Mouse (Mus musculus) forebrain, embryonic 15.5 days (tissue): ENCODE measurements at regions not wholly inside any gene's neighbourhood (a gene's known extent, or its start where the extent isn't known, plus 50 kb on each side); places are given as distances from the start of the nearest gene placed in this dataset.

ENCODE experiments used
- ATAC-seq: fragments of 200-750 bp; cut with Nextera tagmentation; replicated peaks from 2 replicates; pipeline ENCODE4 v1.8.0; 2017; ENCODE audit warnings: mild to moderate bottlenecking, moderate TSS enrichment, moderate library complexity
- H3K27ac ChIP-seq: fragments of 300-500 bp; sonication (generic); replicated peaks from 2 replicates; pipeline ENCODE4 v1.5.1; 2015; ENCODE audit warnings: mild to moderate bottlenecking, inconsistent platforms
- H3K27me3 ChIP-seq: fragments of 300-500 bp; sonication (generic); 2 replicates; pipeline ENCODE4 v1.6.1; 2015; ENCODE audit warnings: inconsistent platforms
- H3K36me3 ChIP-seq: fragments of 300-500 bp; sonication (generic); 2 replicates; pipeline ENCODE4 v1.6.1; 2015; ENCODE audit warnings: mild to moderate bottlenecking, inconsistent platforms
- H3K4me1 ChIP-seq: fragments of 300-500 bp; sonication (generic); 2 replicates; pipeline ENCODE4 v1.6.1; 2015; ENCODE audit warnings: inconsistent platforms
- H3K4me2 ChIP-seq: fragments of 300-500 bp; sonication (generic); replicated peaks from 2 replicates; pipeline ENCODE4 v1.6.1; 2015; ENCODE audit warnings: mild to moderate bottlenecking, inconsistent platforms
- H3K4me3 ChIP-seq: fragments of 300-500 bp; sonication (generic); 2 replicates; pipeline ENCODE4 v1.5.1; 2015; ENCODE audit warnings: mild to moderate bottlenecking, inconsistent platforms
- H3K9ac ChIP-seq: fragments of 300-500 bp; sonication (generic); replicated peaks from 2 replicates; pipeline ENCODE4 v1.6.1; 2015; ENCODE audit warnings: mild to moderate bottlenecking, inconsistent platforms
- H3K9me3 ChIP-seq: fragments of 300-500 bp; sonication (generic); 2 replicates; pipeline ENCODE4 v1.6.1; 2016; ENCODE audit warnings: inconsistent platforms
- WGBS: fragments of 180-500 bp; shearing (Covaris S2); methylation state at CpG from one replicate; pipeline ENCODE4 v1.1.7; 2015; ENCODE audit warnings: mixed read lengths; 5-methylcytosine and 5-hydroxymethylcytosine counted together

- Histone ChIP-seq H3K4me1 (no peaks in the 10 kb centered on the region), H3K4me3 (no peak overlapping the region), H3K27me3 (no peaks in the 10 kb centered on the region), H3K27ac (no peak overlapping the region), H3K9me3 (no peaks in the 10 kb centered on the region), H3K36me3 (no peaks in the 10 kb centered on the region), H3K9ac (no peak overlapping the region), H3K4me2 (no peak overlapping the region)
- no peak for ATAC-seq
- WGBS: 75% methylated on average over 3 of the region's 3 CpGs
Measured at GRCm38 (mm10) chr9:91958421-91958820, 234.3 kb upstream of the Plscr5 start.

- Histone ChIP-seq H3K4me1 (no peaks in the 10 kb centered on the region), H3K27ac (no peak overlapping the region), H3K9ac (no peak overlapping the region), H3K4me3 (no peak overlapping the region), H3K4me2 (no peak overlapping the region), H3K9me3 (no peaks in the 10 kb centered on the region), H3K36me3 (no peaks in the 10 kb centered on the region), H3K27me3 (no peaks in the 10 kb centered on the region)
- WGBS: 91% methylated on average over 3 of the region's 3 CpGs
- ATAC-seq: no peak
Measured at GRCm38 (mm10) chr9:91957061-91957460, 235.7 kb upstream of the Plscr5 start.

GRCm38 (mm10) chr9:91948746-91949145 is 244.0 kb upstream of the Plscr5 start:
- no peak overlapping the region for H3K4me2 ChIP-seq
- WGBS: 69% methylated on average over 1 of the region's 1 CpGs
- H3K27me3 ChIP-seq: no peaks in the 10 kb centered on the region
- no peak overlapping the region for H3K9ac ChIP-seq
- no peaks in the 10 kb centered on the region for H3K9me3 ChIP-seq
- H3K4me3 ChIP-seq: no peak overlapping the region
- no peak overlapping the region for H3K27ac ChIP-seq
- no peak for ATAC-seq
- H3K4me1 ChIP-seq: no peaks in the 10 kb centered on the region
- no peaks in the 10 kb centered on the region for H3K36me3 ChIP-seq

GRCm38 (mm10) chr9:91942001-91942400 is 250.7 kb upstream of the Plscr5 start:
- Histone ChIP-seq H3K4me2 (no peak overlapping the region), H3K9me3 (no peaks in the 10 kb centered on the region), H3K9ac (no peak overlapping the region), H3K36me3 (no peaks in the 10 kb centered on the region), H3K27ac (no peak overlapping the region), H3K4me3 (no peak overlapping the region), H3K27me3 (no peaks in the 10 kb centered on the region), H3K4me1 (no peaks in the 10 kb centered on the region)
- ATAC-seq: no peak
- 21% methylated on average over 1 of the region's 1 CpGs for WGBS

- Histone ChIP-seq H3K27me3 (no peaks in the 10 kb centered on the region), H3K9ac (no peak overlapping the region), H3K4me1 (no peaks in the 10 kb centered on the region), H3K27ac (no peak overlapping the region), H3K4me3 (no peak overlapping the region), H3K36me3 (no peaks in the 10 kb centered on the region), H3K4me2 (no peak overlapping the region), H3K9me3 (no peaks in the 10 kb centered on the region)
- WGBS: 37% methylated on average over 4 of the region's 4 CpGs
- no peak for ATAC-seq
Measured at GRCm38 (mm10) chr9:91938729-91939128, 254.0 kb upstream of the Plscr5 start.

- H3K4me1 ChIP-seq: no peaks in the 10 kb centered on the region
- no peak for ATAC-seq
- no peak overlapping the region for H3K27ac ChIP-seq
- H3K27me3 ChIP-seq: no peaks in the 10 kb centered on the region
- H3K4me2 ChIP-seq: no peak overlapping the region
- no peak overlapping the region for H3K4me3 ChIP-seq
- H3K9ac ChIP-seq: no peak overlapping the region
- WGBS: 76% methylated on average over 5 of the region's 5 CpGs
- H3K9me3 ChIP-seq: no peaks in the 10 kb centered on the region
- H3K36me3 ChIP-seq: no peaks in the 10 kb centered on the region
Measured at GRCm38 (mm10) chr9:91904066-91904465, 288.7 kb upstream of the Plscr5 start.

GRCm38 (mm10) chr9:91900956-91901355 is 291.8 kb upstream of the Plscr5 start:
- H3K9me3 ChIP-seq: no peaks in the 10 kb centered on the region
- no peak for ATAC-seq

GRCm38 (mm10) chr9:91876823-91877222 is 315.9 kb upstream of the Plscr5 start:
- no peak for ATAC-seq
- Histone ChIP-seq H3K27me3 (no peaks in the 10 kb centered on the region), H3K4me3 (no peak overlapping the region), H3K4me1 (no peaks in the 10 kb centered on the region), H3K9ac (no peak overlapping the region), H3K4me2 (no peak overlapping the region), H3K9me3 (no peaks in the 10 kb centered on the region), H3K27ac (no peak overlapping the region), H3K36me3 (no peaks in the 10 kb centered on the region)
- WGBS: 83% methylated on average over 1 of the region's 1 CpGs

More at GRCm38 (mm10) chr9:91900956-91901355, 291.8 kb upstream of the Plscr5 start:
- Histone ChIP-seq H3K27ac (no peak overlapping the region), H3K4me2 (no peak overlapping the region), H3K4me3 (no peak overlapping the region), H3K9ac (no peak overlapping the region), H3K36me3 (no peaks in the 10 kb centered on the region), H3K4me1 (no peaks in the 10 kb centered on the region), H3K27me3 (no peaks in the 10 kb centered on the region)

- 37% methylated on average over 3 of the region's 3 CpGs for WGBS
- H3K9ac ChIP-seq: no peak overlapping the region
- H3K36me3 ChIP-seq: no peaks in the 10 kb centered on the region
- H3K9me3 ChIP-seq: no peaks in the 10 kb centered on the region
- H3K4me2 ChIP-seq: no peak overlapping the region
- no peaks in the 10 kb centered on the region for H3K4me1 ChIP-seq
- H3K27ac ChIP-seq: no peak overlapping the region
- no peak overlapping the region for H3K4me3 ChIP-seq
- ATAC-seq: no peak
- no peaks in the 10 kb centered on the region for H3K27me3 ChIP-seq
Measured at GRCm38 (mm10) chr9:91831556-91831955, 361.2 kb upstream of the Plscr5 start.

GRCm38 (mm10) chr9:91823733-91824487 is 368.8 kb upstream of the Plscr5 start:
- no peak overlapping the region for H3K27ac ChIP-seq
- H3K4me3 ChIP-seq: no peak overlapping the region
- H3K27me3 ChIP-seq: no peaks in the 10 kb centered on the region
- no peaks in the 10 kb centered on the region for H3K36me3 ChIP-seq
- peaks cover 5% of the 10 kb centered on the region; the same call in 1 of the 2 replicates for H3K4me1 ChIP-seq
- H3K9ac ChIP-seq: no peak overlapping the region
- WGBS: 79% methylated on average over 1 of the region's 1 CpGs
- ATAC-seq: peak; percentile 81
- no peak overlapping the region for H3K4me2 ChIP-seq
- H3K9me3 ChIP-seq: no peaks in the 10 kb centered on the region

- H3K27ac ChIP-seq: peak overlapping the region; percentile 45; the same call in 1 of the 2 replicates
- WGBS: 17% methylated on average over 13 of the region's 13 CpGs
- H3K9me3 ChIP-seq: no peaks in the 10 kb centered on the region
- H3K36me3 ChIP-seq: no peaks in the 10 kb centered on the region
- no peak overlapping the region for H3K4me3 ChIP-seq
- peaks cover 9% of the 10 kb centered on the region; the same call in 1 of the 2 replicates for H3K4me1 ChIP-seq
- H3K27me3 ChIP-seq: no peaks in the 10 kb centered on the region
- peak overlapping the region; percentile 23; the same call in 1 of the 2 replicates for H3K4me2 ChIP-seq
- peak; percentile 92 for ATAC-seq
- no peak overlapping the region for H3K9ac ChIP-seq
Measured at GRCm38 (mm10) chr9:91818616-91819328, 374.0 kb upstream of the Plscr5 start.

- Histone ChIP-seq H3K36me3 (no peaks in the 10 kb centered on the region), H3K4me2 (no peak overlapping the region), H3K27ac (no peak overlapping the region), H3K27me3 (no peaks in the 10 kb centered on the region), H3K9me3 (no peaks in the 10 kb centered on the region), H3K9ac (no peak overlapping the region), H3K4me3 (no peak overlapping the region), H3K4me1 (no peaks in the 10 kb centered on the region)
- 54% methylated on average over 3 of the region's 3 CpGs for WGBS
- ATAC-seq: peak; percentile 79
Measured at GRCm38 (mm10) chr9:91803372-91803961, 389.3 kb upstream of the Plscr5 start.
